Mouse (Mus musculus) brain, embryonic 14.5 days (tissue): ENCODE results near the gene E2f6. TPM values are rescaled to one million over a fixed set of nuclear protein-coding genes. Genes with fewer than 3 reads are reported as not detected.

Source experiments
- DNase-seq: peaks from one replicate; pipeline ENCODE4 v3.0.0-alpha.2; 2011; ENCODE audit warnings: low read depth
- CTCF ChIP-seq: fragments of 200-500 bp; IDR thresholded peaks from 2 replicates; pipeline ENCODE4 v1.5.1; 2012; ENCODE audit warnings: inconsistent platforms, mild to moderate bottlenecking, moderate library complexity, borderline replicate concordance; ENCODE audit not compliant: insufficient read depth, insufficient read length; ENCODE audit errors: extremely low read depth
- POLR2A ChIP-seq: fragments of 200-500 bp; IDR thresholded peaks from 2 replicates; pipeline ENCODE4 v1.6.1; 2012; ENCODE audit warnings: mild to moderate bottlenecking, inconsistent platforms, borderline replicate concordance; ENCODE audit not compliant: poor library complexity, insufficient read depth, insufficient read length, severe bottlenecking; ENCODE audit errors: extremely low read depth
- polyA plus RNA-seq: library from polyadenylated mRNA; depleted of rRNA; stranded (reverse); fragments of >200 nt; gene quantifications from 2 replicates; pipeline ENCODE4 v1.2.3, GENCODE M21; 2012

The E2f6 gene
- polyA plus RNA-seq, 1 experiment: 40.6 TPM

GRCm38 (mm10) chr12:16781034-16781746 lies 29.6 kb upstream of the E2f6 start:
- DNase-seq: no peak
- no peak for TF ChIP-seq CTCF
- no peak for TF ChIP-seq POLR2A

- DNase-seq: no peak
- TF ChIP-seq POLR2A: no peak
- TF ChIP-seq CTCF: no peak
Observed at GRCm38 (mm10) chr12:16788600-16788999, 22.2 kb upstream of the E2f6 start.

- no peak for TF ChIP-seq POLR2A
- no peak for TF ChIP-seq CTCF
- DNase-seq: no peak
Observed at GRCm38 (mm10) chr12:16789199-16789598, 21.6 kb upstream of the E2f6 start.

DNA sequence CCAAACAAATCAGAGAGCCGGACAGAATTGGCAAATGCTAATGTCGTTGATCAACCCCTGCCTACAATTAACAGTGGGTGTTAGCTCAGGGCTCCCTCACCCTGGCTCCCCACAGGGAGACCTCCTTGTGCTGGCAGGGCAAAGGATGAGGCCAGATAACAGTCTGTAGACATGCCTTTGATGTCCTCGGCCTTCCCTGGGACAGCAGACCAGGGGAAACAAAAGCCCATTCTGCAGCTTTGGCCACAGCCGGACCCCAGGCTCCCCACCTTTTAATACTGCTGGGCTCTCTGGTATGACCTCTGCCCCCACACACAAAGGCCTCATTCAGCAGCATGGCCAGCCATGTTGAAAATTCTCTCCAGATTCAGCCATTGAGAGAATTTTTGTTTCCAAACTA lies 21.0 kb upstream of the E2f6 start:
- no peak for TF ChIP-seq CTCF
- no peak for TF ChIP-seq POLR2A
- DNase-seq: no peak

GRCm38 (mm10) chr12:16790456-16790855 lies 20.3 kb upstream of the E2f6 start:
- DNase-seq: no peak
- no peak for TF ChIP-seq CTCF
- no peak for TF ChIP-seq POLR2A

DNA sequence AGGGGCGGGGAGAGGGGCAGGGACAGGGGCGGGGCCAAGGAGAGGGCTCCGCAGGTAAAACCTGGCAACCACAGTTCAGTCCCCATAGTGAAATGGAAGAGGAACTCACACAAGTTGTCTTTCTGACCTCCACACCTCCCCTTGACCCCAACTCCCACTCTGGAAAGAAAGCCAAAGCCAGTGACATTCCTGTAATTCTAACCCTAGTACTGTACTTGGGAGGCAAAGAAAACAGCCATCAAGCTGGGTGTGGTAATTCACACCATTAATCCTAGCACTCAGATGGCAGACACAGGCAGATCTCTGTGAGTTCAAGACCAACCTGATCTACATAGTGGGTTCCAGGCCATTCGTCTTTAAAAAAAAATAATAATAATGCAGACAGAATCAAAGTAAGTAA lies 17.4 kb upstream of the E2f6 start:
- TF ChIP-seq POLR2A: no peak
- no peak for TF ChIP-seq CTCF
- DNase-seq: no peak

DNA sequence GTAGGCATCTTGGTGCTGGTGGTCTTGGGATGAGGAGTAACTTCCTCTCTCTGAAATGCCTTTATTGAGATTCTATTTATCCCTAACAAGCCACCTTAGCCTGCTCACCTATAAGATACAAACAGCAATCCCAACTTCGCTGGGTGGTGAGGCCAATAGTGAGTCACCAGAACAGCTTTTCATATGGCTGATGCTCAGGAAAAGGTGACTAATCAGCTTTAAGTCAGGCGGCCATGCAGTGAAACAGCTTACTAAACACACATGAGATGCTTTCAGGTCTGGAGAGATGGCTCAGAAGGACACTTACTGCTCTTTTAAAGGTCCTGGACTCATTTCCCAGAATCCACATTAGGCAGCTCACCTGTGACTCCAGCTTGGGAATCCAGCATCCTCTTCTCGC lies 15.0 kb upstream of the E2f6 start:
- DNase-seq: no peak
- no peak for TF ChIP-seq POLR2A
- no peak for TF ChIP-seq CTCF

DNA sequence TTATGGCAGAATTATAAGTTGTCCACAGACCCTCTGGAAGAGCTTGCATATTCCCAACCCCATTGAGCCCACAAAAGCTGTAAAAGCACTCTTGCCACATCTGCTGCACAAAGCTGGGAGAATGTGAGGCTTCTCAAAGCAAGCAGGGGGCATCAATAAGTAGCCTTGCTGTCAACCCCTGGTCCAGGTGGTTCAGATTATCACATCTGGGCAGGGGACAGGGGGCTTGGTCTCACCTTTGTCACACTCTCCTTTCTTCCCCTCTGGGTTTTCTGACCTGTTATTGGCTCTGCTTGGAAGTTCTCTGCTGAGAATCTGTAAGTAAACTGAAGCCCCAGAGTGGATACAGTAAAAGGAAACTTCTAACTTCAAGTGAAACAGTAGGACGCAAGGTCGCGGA lies 11.9 kb upstream of the E2f6 start:
- DNase-seq: no peak

DNA sequence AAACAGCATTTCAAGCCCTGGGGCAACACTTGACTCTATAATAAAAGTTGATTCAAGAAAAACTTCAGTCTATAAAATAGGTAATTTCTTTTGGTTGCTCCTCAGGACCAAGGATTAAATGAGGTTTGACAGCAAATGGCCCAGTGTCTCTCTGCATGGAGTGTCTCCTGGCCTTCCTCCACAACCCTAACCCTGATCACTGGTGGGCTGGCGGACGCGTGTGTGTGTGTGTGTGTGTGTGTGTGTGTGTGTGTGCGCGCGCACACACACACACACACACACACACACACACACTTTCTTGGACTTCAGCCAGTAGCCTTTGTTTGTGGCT lies 10.9 kb upstream of the E2f6 start:
- DNase-seq: no peak
- TF ChIP-seq POLR2A (no peak), CTCF (no peak)

More for the DNA sequence above, 11.9 kb upstream of the E2f6 start:
- TF ChIP-seq POLR2A (no peak), CTCF (no peak)

- DNase-seq: peak; percentile 68
- TF ChIP-seq POLR2A (0 out of 2 replicates have a peak, but pooled peaks have one; percentile 7), CTCF (no peak)
Observed at GRCm38 (mm10) chr12:16800259-16800958, 10.4 kb upstream of the E2f6 start, which contains the start of gene Greb1. Greb1 (minus strand) TSS chr12:16800886.

GRCm38 (mm10) chr12:16800959-16801315 lies 9.8 kb upstream of the E2f6 start:
- TF ChIP-seq POLR2A: no peak
- no peak for TF ChIP-seq CTCF
- no peak for DNase-seq
